Mouse (Mus musculus) heart, postnatal 0 days (tissue): ENCODE data around the gene Mecom.
A peak's percentile ranks its signal among the peaks of the same experiment; 100 is the strongest.

Experiments
- CTCF ChIP-seq: IDR thresholded peaks from 2 replicates; pipeline ENCODE4 v1.5.1; 2016; ENCODE audit warnings: antibody characterized with exemption, control low read depth, low read depth
- EP300 ChIP-seq: IDR thresholded peaks from 2 replicates; pipeline ENCODE4 v1.6.1; 2016; ENCODE audit warnings: antibody characterized with exemption, low read depth

DNA sequence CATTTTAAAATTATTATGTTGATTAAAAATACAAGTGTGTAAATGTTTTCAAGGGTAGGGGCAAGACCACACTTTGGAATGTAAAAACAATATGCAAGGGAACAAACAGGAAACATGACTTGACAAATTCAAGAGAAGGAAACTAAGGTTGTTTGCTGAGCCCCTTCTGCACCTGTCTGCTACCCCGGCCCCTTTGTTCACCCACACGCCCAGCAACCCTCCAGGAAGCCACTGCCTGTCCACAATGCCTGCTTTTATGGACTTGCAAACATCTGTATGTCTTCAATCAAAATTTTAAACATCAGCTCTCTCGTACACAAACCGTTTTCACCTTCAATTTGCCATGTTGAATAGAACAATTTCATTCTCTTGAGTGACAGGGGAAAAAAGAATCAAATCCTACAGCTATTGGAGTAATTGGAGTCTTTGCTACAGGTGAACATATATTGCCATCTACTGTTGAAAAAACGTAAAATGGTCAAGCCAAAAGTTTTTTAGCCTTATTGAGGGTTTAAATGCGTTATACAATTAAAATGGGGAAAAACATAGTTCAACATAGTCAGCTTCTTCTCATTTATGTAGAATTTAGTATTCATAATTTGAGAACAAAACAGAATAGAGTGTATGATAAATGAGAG, 13.0 kb upstream of the Mecom start:
- TF ChIP-seq CTCF, result peak; percentile 48
- no peak for TF ChIP-seq EP300
